Mouse (Mus musculus): ENCODE results near the gene Rpp38.

DNA sequence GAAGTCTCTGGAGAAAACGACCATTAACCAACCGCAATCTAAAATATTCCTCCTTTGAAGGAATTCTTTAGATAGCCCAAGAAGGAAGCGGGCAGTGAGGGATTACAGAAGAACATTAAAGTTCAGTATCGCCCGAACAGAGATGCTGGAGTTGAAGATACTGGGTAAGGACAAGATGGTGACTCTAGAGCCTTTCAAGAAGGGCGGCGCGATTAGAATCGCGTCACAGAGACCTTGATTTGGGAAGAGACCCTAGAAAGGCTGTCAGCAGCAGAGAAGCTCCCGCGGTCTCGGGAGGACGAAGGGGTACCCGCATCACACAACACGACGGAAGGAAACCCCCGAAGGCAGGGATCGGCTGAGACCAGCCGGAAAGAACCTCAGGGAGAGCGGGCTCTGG lies 387 bp downstream of the Rpp38 start:
- TF ChIP-seq POLR2A (IDR thresholded peaks at IDR 0.05; ENCODE audit: borderline replicate concordance, control insufficient read depth, low read depth, low read length) (no peak), CTCF (IDR thresholded peaks at IDR 0.05; ENCODE audit: control insufficient read depth, insufficient read depth, low read length) (no peak)
